Mouse (Mus musculus) liver, embryonic 14.5 days (tissue): ENCODE data around the gene Cfap221.

Source experiments
- CTCF ChIP-seq: IDR thresholded peaks from 2 replicates; pipeline ENCODE4 v1.5.1; 2016; ENCODE audit warnings: antibody characterized with exemption, low read depth, control low read depth
- EP300 ChIP-seq: IDR thresholded peaks from 2 replicates; pipeline ENCODE4 v1.6.1; 2016; ENCODE audit warnings: antibody characterized with exemption, low read depth

DNA sequence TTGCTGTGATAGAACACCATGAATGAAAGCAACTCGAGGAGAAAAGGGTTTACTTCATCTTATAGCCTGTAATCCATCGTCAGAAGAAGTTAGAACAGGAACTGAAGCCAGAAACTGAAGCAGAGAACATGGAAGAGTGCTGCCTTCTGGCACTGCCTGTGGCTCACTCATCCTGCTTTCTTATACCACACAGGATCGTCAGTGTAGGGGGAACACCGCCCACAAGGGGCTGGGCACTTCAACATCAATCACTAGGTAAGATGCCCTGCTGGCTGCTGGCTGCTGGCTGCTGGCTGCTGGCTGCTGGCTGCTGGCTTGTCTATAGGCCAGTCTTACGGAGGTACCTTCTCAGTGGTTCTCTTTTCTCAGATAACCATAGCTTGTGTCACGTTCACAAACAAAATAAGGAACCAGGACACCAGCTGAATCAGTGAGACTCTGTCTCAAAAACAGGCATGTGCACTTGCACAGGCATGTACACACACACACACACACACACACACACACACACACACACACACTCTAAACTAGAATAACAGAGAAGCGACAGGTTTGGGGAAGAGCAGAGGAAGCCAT, 23.4 kb upstream of the Cfap221 start:
- TF ChIP-seq EP300 (no peak), CTCF (no peak)
